Mouse (Mus musculus) embryo, embryonic 11 days (tissue): ENCODE results near the gene Gck.
"Not testable (repeated sequence)": the region's sequence is repeated elsewhere in the genome, so short reads cannot be mapped to it uniquely, and the experiment has no call there.

ENCODE experiments used
- DNase-seq: peaks from one replicate; pipeline ENCODE4 v3.0.0-alpha.2; 2015

The Gck gene

DNA sequence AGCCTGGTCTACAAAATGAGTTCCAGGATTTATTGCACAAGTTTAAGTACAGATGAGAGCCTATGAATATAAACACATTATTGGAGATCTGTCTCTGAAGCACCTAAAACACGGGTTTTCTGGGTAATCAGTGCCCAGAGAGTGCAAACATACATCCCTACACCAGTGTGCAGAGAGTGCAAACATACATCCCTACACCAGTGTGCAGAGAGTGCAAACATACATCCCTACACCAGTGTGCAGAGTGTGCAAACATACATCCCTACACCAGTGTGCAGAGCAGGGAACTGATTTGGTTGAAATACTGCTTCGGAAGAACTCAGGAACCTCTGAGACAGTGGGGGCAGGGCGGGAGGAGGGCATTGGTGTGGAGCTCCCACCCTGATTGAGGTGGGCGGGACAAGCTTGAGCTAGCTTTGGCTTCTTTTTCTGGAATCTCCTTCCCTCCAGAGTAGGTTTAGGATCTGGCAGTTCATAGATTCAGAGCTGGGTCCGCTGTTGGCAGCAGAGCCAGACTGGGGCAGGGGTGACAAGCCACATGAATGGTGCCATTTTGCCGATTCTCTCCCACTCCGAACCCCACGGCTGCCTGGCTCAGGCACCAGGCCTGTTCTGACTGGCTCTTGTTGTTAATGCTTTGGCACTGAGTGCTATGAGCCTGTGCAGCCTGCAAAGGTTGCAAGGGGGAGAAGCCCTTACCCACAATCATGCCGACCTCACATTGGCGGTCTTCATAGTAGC lies 43.9 kb downstream of the Gck start:
- DNase-seq: no peak

DNA sequence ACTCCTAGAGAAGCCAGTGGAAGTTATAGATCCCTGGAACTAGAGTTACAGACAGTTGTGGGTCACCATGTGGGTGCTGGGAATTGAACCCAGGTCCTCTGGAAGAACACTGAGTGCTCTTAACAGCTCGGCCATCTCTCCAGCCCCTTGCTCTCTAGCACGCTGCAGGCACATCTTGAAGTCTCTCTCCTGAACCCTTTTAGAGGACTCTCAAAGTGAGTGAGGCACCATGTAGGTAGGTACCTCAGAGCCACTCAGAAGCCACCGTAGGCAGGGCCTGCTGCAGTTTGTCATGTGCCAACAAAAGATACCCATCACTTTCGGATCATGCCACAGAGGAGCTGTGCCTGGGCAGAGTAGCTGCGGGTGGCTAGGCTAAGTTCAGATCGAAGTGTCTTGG lies 45.0 kb downstream of the Gck start:
- DNase-seq: no peak

- DNase-seq: no peak
Observed at GRCm38 (mm10) chr11:5904357-5904756, 45.5 kb downstream of the Gck start.

GRCm38 (mm10) chr11:5903844-5904243 lies 46.0 kb downstream of the Gck start:
- DNase-seq: no peak

DNA sequence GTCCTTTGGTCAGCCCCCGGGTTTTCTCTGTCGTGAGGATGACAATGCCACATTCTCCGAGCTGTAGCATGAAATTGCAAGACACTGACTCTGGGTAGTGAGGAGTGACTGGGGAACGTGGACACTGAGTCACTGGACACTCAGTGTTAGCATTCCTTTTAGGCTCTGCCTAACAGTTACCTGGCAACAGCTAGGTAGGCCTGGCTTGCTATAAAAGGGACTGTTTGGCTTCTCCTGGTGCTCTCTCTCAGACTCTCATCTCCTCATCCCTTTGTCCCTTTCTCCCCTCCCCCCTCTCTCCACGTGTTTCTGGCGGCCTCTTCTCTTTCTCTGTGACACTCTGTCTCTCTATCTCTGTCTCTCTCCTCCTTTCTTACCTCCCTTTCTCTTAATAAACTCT lies 47.5 kb downstream of the Gck start:
- no peak for DNase-seq

GRCm38 (mm10) chr11:5901950-5902349 lies 47.9 kb downstream of the Gck start:
- peak; percentile 90 for DNase-seq

DNA sequence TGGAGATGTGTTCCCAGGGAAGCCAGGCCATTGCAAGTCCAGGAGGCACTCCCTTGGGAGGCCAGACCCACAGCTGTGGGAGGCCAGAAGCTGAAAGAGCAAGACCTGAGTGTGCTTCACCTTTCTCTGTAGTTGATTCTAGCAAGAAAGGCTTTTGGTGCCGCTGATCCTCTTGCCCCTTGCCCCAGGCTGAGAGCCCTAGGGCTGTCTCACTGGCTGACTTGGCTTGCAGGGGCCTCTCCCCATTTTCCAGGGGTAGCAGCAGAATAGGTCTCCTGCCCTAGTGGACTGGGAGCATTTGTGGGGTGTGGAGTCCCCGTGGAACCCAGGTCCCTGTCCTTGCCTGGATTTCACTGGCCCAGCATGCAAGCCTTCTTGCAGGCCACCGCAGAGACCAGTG lies 48.6 kb downstream of the Gck start:
- no peak for DNase-seq

GRCm38 (mm10) chr11:5899286-5899685 lies 50.6 kb downstream of the Gck start:
- DNase-seq: no peak

- DNase-seq: no peak
Observed at GRCm38 (mm10) chr11:5898531-5898930, 51.4 kb downstream of the Gck start, which contains the start of gene Myl7. Gene Myl7 (minus strand): TSS chr11:5898782.

- no peak for DNase-seq
Observed at GRCm38 (mm10) chr11:5897839-5898238, 52.0 kb downstream of the Gck start.

DNA sequence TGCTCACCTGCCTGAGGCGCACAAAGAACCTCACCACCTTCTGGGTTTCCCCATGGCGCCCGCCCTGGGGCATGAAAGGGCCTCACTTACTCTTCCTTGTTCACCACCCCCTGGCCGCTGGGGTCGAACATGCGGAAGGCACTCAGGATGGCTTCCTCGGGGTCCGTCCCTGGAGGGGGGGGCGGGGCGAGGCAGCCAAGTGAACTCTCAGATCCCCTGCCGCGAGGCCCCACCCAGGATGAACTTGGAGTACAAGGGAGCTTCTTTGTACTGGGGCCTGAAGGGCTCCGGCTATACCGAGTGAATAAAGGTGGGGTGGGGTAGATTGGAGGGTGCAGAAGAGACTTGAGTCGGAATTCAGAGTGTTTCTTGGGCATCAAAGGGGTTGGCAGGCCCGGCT lies 52.7 kb downstream of the Gck start:
- DNase-seq: no peak

- no peak for DNase-seq
Observed at GRCm38 (mm10) chr11:5893807-5894206, 56.1 kb downstream of the Gck start.

GRCm38 (mm10) chr11:5892810-5893368 lies 57.0 kb downstream of the Gck start:
- peak; percentile 34 for DNase-seq

GRCm38 (mm10) chr11:5892151-5892591 lies 57.7 kb downstream of the Gck start:
- peak; percentile 46 for DNase-seq

- not testable (repeated sequence) for DNase-seq
Observed at GRCm38 (mm10) chr11:5888563-5888962, 61.3 kb downstream of the Gck start.

- DNase-seq: peak; percentile 53
Observed at GRCm38 (mm10) chr11:5887250-5887649, 62.6 kb downstream of the Gck start.

DNA sequence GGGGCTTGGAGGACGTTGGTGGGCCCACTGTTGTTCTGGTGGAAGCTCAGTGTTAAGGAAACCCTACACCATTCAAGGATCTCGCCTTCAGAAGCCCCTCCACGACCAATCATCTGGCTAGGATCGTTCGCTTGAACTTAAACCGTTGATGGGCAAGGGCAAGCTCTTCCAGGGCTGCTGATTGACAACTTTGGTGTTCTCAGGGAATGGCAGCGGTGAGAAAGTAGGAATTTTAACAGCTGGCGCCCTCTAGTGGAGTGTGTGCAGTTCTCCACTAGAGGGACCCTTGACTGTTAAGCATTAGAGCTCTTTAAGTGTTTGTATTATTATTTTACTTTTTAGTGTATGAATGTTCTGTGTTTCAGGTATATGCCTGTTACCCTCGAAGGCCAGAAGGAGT lies 63.7 kb downstream of the Gck start:
- DNase-seq: peak; percentile 85

DNA sequence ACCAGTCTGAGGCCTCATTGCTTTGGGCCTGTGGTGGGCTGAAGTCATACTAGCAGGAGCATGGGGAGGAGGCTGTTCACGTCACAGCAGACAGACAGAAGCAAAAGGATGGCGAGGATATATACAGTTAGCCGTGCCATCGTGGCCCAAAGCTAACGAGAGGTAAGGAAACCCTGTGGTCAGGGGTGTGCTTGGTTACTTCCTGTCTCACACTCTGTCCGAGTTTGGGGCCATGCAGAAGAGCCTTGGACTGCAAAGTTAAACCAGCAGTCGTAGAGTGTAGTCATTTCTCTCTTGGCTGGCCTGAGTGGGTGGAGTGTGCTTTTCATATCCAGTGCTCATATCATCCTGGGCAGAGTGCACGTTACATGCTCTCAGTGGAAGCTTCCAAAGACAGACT lies 67.4 kb downstream of the Gck start:
- DNase-seq: no peak

DNA sequence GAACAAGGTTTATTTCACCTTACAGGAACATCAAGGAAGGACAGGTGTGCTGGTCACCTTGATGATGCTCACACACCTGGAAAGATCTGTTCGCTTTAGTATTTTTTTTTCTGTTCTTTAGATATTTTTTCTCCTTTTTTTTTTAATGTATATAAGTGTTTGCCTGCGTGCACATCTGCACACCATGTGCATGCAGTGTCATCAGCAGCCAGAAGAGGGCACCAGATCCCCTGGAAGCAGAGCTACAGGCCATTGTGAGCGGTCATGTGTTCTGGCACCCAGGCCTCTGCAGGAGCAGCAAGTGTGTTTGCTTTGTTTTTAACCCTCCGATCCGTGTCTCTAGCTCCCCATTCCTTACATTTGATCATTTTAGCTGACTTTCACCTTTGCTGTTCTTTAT lies 70.0 kb downstream of the Gck start:
- peak; percentile 77 for DNase-seq

DNA sequence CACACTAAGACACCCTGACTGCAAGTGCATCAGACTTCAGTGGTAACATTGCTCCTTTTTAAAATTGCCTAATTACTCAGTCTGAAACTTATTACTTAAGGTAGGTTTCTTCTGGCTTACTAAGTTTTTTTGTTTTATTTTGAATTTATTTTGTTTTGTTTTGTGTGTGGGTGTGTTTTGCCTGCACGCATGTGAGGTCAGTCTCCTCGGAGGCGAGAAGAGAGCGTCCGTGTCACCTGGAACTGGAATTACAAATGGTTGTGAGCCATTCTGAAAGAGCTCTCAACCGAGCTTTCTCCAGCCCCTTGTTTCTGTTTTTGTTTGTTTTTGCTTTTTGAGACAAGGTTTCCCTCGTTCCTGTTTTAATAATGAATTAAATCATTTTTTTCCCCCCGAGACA lies 71.2 kb downstream of the Gck start:
- no peak for DNase-seq

- peak; percentile 100 for DNase-seq
Observed at GRCm38 (mm10) chr11:5877921-5878526, 71.9 kb downstream of the Gck start, which contains the start of gene Pold2. Gene Pold2 (minus strand): TSS chr11:5878292.

- DNase-seq: no peak
Observed at GRCm38 (mm10) chr11:5877421-5877820, 72.5 kb downstream of the Gck start.

DNA sequence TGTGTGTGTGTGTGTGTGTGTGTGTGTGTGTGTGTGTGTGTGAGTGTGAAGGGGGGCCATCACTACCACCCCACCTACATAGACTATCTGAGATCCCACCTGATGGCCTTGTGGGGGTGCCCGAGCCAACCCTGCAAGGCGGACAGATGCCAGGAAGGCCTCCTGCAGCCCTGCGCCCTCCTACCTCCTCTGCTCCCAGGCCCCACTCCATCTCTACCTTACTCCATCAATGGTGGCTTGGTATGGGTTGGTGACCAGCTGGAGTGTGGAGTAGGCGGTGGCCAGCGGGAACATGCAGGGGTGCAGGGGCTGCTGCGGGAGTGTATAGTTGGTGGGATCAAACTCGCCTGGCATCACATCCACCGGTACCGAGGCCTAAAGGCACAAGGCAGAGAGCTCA lies 76.7 kb downstream of the Gck start:
- no peak for DNase-seq

DNA sequence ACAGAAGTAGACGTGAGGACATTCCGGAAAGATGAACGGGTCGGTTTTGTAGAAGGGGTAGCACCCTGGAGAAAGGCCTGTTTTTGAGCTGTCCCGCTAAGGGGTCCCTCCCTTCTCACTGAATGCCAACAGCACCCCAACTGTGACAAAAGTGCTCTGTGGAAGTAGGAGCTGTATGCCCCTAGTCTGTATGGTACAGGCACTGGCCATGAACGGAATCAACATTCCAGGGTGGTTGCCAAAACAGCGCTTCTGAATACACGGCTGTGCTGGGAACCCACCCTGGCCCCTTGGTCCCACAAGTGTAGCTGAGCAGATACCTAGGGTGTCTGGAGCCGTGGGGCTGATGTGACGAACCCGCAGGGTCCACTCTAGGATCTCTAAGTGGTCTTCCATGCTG lies 77.2 kb downstream of the Gck start:
- DNase-seq: no peak
